Mouse (Mus musculus): Measurements from ENCODE around the gene Fxr2.

The Fxr2 gene

GRCm38 (mm10) chr11:69632284-69633089 is at the start of gene Fxr2:
TSS of gene Fxr2 (plus strand) at chr11:69632990.
- peak; percentile 100 for DNase-seq

- no peak for DNase-seq
Observed at GRCm38 (mm10) chr11:69584008-69584407, 48.8 kb upstream of the Fxr2 start.

GRCm38 (mm10) chr11:69584937-69585336 is 47.9 kb upstream of the Fxr2 start:
- DNase-seq: no peak

- DNase-seq: no peak
Observed at GRCm38 (mm10) chr11:69585718-69586325, 47.0 kb upstream of the Fxr2 start.

- no peak for DNase-seq
Observed at GRCm38 (mm10) chr11:69589207-69589834, 43.5 kb upstream of the Fxr2 start.

GRCm38 (mm10) chr11:69590622-69591021 is 42.2 kb upstream of the Fxr2 start:
- DNase-seq: no peak

- DNase-seq: no peak
Observed at GRCm38 (mm10) chr11:69591424-69591823, 41.4 kb upstream of the Fxr2 start.

GRCm38 (mm10) chr11:69591899-69592637 is 40.7 kb upstream of the Fxr2 start:
- DNase-seq: no peak

- no peak for DNase-seq
Observed at GRCm38 (mm10) chr11:69592799-69593198, 40.0 kb upstream of the Fxr2 start.

- no peak for DNase-seq
Observed at GRCm38 (mm10) chr11:69594853-69595252, 37.9 kb upstream of the Fxr2 start.

GRCm38 (mm10) chr11:69599436-69599835 is 33.4 kb upstream of the Fxr2 start:
- DNase-seq: no peak

GRCm38 (mm10) chr11:69600098-69600497 is 32.7 kb upstream of the Fxr2 start:
- DNase-seq: no peak

- DNase-seq: no peak
Observed at GRCm38 (mm10) chr11:69601768-69602167, 31.0 kb upstream of the Fxr2 start.

- DNase-seq: no peak
Observed at GRCm38 (mm10) chr11:69603516-69603915, 29.3 kb upstream of the Fxr2 start.

GRCm38 (mm10) chr11:69604347-69604746 is 28.4 kb upstream of the Fxr2 start:
- no peak for DNase-seq

- DNase-seq: peak; percentile 16
Observed at GRCm38 (mm10) chr11:69604795-69605664, 27.8 kb upstream of the Fxr2 start.

GRCm38 (mm10) chr11:69605726-69606490 is 26.9 kb upstream of the Fxr2 start, which contains the start of gene Atp1b2:
TSS of gene Atp1b2 (minus strand) at chr11:69605942.
- DNase-seq: peak; percentile 79

GRCm38 (mm10) chr11:69606491-69606795 is 26.3 kb upstream of the Fxr2 start:
- DNase-seq: no peak

GRCm38 (mm10) chr11:69606832-69607231 is 26.0 kb upstream of the Fxr2 start:
- DNase-seq: no peak

GRCm38 (mm10) chr11:69608525-69608924 is 24.3 kb upstream of the Fxr2 start:
- no peak for DNase-seq

GRCm38 (mm10) chr11:69609416-69609815 is 23.4 kb upstream of the Fxr2 start:
- no peak for DNase-seq

GRCm38 (mm10) chr11:69610899-69611298 is 21.9 kb upstream of the Fxr2 start:
- DNase-seq: no peak
